Mouse (Mus musculus): ENCODE measurements around the gene Cdkl4. TPM values are rescaled to one million over a fixed set of nuclear protein-coding genes. Genes with fewer than 3 reads are reported as not detected.

Gene Cdkl4
- polyA plus RNA-seq, 1 experiment = 2.4 TPM

- WGBS = 77% methylated on average over 7 of the region's 7 CpGs
- Histone ChIP-seq H3K4me3 (replicated peaks; ENCODE audit: extremely low read depth, low read depth, low read length) (no peak overlapping the region), H3K4me1 (ENCODE audit: control insufficient read depth, insufficient read depth, low read length) (no peaks in the 10 kb centered on the region)
- DNase-seq = no peak
- TF ChIP-seq CTCF (IDR thresholded peaks at IDR 0.05; ENCODE audit: insufficient read depth, low read length) (no peak), POLR2A (IDR thresholded peaks at IDR 0.05; ENCODE audit: borderline replicate concordance, extremely low read depth, low read depth, low read length) (no peak)
These were observed 55.4 kb downstream of the Cdkl4 start for GRCm38 (mm10) chr17:80522229-80522556.

- WGBS = 59% methylated on average over 4 of the region's 4 CpGs
- TF ChIP-seq CTCF (IDR thresholded peaks at IDR 0.05; ENCODE audit: insufficient read depth, low read length) = no peak
- TF ChIP-seq POLR2A (IDR thresholded peaks at IDR 0.05; ENCODE audit: borderline replicate concordance, extremely low read depth, low read depth, low read length) = no peak
- H3K4me1 ChIP-seq (ENCODE audit: control insufficient read depth, insufficient read depth, low read length) = no peaks in the 10 kb centered on the region
- H3K4me3 ChIP-seq (replicated peaks; ENCODE audit: extremely low read depth, low read depth, low read length) = no peak overlapping the region
- no peak for DNase-seq
These were observed 55.9 kb downstream of the Cdkl4 start for GRCm38 (mm10) chr17:80521521-80522228.

DNA sequence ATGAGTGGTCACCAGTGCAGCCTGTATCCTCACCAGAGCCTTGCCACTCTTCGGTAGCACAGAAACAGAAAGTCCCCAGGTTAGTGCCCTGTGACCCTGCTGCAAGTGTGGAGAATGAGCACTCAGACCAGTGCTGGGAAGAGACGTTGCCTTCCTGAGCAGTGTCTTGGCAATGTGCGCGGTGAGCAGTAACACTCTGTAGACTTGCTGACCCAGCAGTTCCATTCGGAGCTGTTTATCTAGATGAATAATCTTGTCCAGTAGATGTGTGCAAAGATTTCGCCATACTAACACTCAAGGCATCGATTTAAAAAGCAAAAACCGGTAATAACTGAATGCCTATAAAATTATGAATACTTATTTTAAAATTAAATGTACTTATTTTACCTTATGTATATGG, 57.1 kb downstream of the Cdkl4 start:
- no peak for TF ChIP-seq CTCF (IDR thresholded peaks at IDR 0.05; ENCODE audit: insufficient read depth, low read length)
- TF ChIP-seq POLR2A (IDR thresholded peaks at IDR 0.05; ENCODE audit: borderline replicate concordance, extremely low read depth, low read depth, low read length) = no peak
- DNase-seq = no peak
- H3K4me1 ChIP-seq (ENCODE audit: control insufficient read depth, insufficient read depth, low read length) = no peaks in the 10 kb centered on the region
- H3K4me3 ChIP-seq (replicated peaks; ENCODE audit: extremely low read depth, low read depth, low read length) = no peak overlapping the region
- 70% methylated on average over 8 of the region's 8 CpGs for WGBS

GRCm38 (mm10) chr17:80518811-80519210, 58.8 kb downstream of the Cdkl4 start:
- DNase-seq = no peak
- no peak for TF ChIP-seq CTCF (IDR thresholded peaks at IDR 0.05; ENCODE audit: insufficient read depth, low read length)
- no peak for TF ChIP-seq POLR2A (IDR thresholded peaks at IDR 0.05; ENCODE audit: borderline replicate concordance, extremely low read depth, low read depth, low read length)
- 90% methylated on average over 12 of the region's 12 CpGs for WGBS
- H3K4me3 ChIP-seq (replicated peaks; ENCODE audit: extremely low read depth, low read depth, low read length) = no peak overlapping the region
- no peaks in the 10 kb centered on the region for H3K4me1 ChIP-seq (ENCODE audit: control insufficient read depth, insufficient read depth, low read length)

GRCm38 (mm10) chr17:80517244-80517643, 60.4 kb downstream of the Cdkl4 start:
- 61% methylated on average over 9 of the region's 9 CpGs for WGBS
- TF ChIP-seq POLR2A (IDR thresholded peaks at IDR 0.05; ENCODE audit: borderline replicate concordance, extremely low read depth, low read depth, low read length) (no peak), CTCF (IDR thresholded peaks at IDR 0.05; ENCODE audit: insufficient read depth, low read length) (no peak)
- no peak for DNase-seq

GRCm38 (mm10) chr17:80515956-80516355, 61.7 kb downstream of the Cdkl4 start:
- DNase-seq = no peak
- 85% methylated on average over 9 of the region's 9 CpGs for WGBS
- TF ChIP-seq POLR2A (IDR thresholded peaks at IDR 0.05; ENCODE audit: borderline replicate concordance, extremely low read depth, low read depth, low read length) (no peak), CTCF (IDR thresholded peaks at IDR 0.05; ENCODE audit: insufficient read depth, low read length) (no peak)

More at GRCm38 (mm10) chr17:80517244-80517643, 60.4 kb downstream of the Cdkl4 start:
- H3K4me3 ChIP-seq (replicated peaks; ENCODE audit: extremely low read depth, low read depth, low read length) = no peak overlapping the region
- no peaks in the 10 kb centered on the region for H3K4me1 ChIP-seq (ENCODE audit: control insufficient read depth, insufficient read depth, low read length)

DNA sequence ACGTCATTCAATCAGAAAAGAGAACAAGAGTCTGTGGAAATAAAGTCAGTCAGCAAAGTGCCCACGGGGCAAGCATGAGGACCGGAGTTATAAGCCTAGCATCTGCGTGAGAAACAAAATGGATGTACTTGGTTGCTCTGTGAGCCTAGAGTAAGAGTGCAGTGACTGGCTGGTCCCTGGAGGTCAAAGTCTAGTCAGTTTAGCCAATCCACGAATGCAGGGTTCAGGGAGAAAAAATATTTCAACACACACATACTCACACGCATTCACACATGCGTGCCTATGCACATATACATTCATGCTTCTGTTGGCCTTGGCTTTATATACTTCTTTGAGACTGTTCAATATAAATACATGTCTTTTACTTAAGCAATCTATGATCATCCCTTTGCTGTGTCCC, 62.1 kb downstream of the Cdkl4 start:
- H3K4me3 ChIP-seq (replicated peaks; ENCODE audit: extremely low read depth, low read depth, low read length) = no peak overlapping the region
- WGBS = 91% methylated on average over 7 of the region's 7 CpGs
- DNase-seq = no peak

More at GRCm38 (mm10) chr17:80515956-80516355, 61.7 kb downstream of the Cdkl4 start:
- H3K4me1 ChIP-seq (ENCODE audit: control insufficient read depth, insufficient read depth, low read length) = no peaks in the 10 kb centered on the region
- H3K4me3 ChIP-seq (replicated peaks; ENCODE audit: extremely low read depth, low read depth, low read length) = no peak overlapping the region

DNA sequence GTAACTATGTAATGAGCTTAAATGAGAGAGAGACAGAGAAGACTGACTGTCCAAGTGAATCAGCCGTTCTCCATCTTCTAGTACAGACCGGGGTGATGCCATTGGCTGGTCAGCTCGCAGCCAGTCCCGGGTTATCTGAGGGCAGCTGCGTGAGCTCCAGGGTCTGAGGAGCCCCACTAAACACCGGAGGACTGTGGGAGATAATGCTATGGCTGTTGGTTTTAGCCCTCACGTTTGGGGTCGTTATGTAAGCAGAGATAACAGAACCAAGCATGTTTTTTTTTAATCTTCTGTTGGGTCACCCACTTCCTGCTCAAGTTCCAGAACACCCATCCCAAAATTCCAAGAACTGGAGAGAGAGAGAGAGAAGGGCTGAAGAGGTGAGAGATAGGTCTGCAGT, 63.8 kb downstream of the Cdkl4 start:
- WGBS = 40% methylated on average over 8 of the region's 8 CpGs
- no peak for DNase-seq
- Histone ChIP-seq H3K4me3 (replicated peaks; ENCODE audit: extremely low read depth, low read depth, low read length) (no peak overlapping the region), H3K4me1 (ENCODE audit: control insufficient read depth, insufficient read depth, low read length) (no peaks in the 10 kb centered on the region)
- TF ChIP-seq POLR2A (IDR thresholded peaks at IDR 0.05; ENCODE audit: borderline replicate concordance, extremely low read depth, low read depth, low read length) = no peak
- TF ChIP-seq CTCF (IDR thresholded peaks at IDR 0.05; ENCODE audit: insufficient read depth, low read length) = no peak

More for the DNA sequence above, 62.1 kb downstream of the Cdkl4 start:
- no peaks in the 10 kb centered on the region for H3K4me1 ChIP-seq (ENCODE audit: control insufficient read depth, insufficient read depth, low read length)
- TF ChIP-seq POLR2A (IDR thresholded peaks at IDR 0.05; ENCODE audit: borderline replicate concordance, extremely low read depth, low read depth, low read length) = no peak
- TF ChIP-seq CTCF (IDR thresholded peaks at IDR 0.05; ENCODE audit: insufficient read depth, low read length) = no peak

DNA sequence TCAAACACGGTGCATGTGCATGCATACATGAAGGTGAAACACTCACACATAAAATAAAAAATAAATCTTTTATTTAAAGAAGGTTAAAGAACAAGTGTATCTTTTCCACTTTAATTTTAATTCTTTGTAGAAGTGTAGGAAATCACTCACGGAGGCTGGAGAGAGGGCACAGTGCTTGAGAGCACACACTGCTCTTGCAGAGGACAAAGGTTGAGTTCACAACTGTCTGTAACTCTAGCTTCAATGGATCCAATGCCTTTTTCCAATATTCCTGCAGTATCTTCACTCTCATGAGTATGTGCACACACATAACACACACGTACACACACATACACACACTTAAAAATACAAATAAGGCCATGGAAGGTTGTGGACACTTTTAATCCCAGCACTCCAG, 67.2 kb downstream of the Cdkl4 start:
- DNase-seq = no peak
- no peak overlapping the region for H3K4me3 ChIP-seq (replicated peaks; ENCODE audit: extremely low read depth, low read depth, low read length)
- H3K4me1 ChIP-seq (ENCODE audit: control insufficient read depth, insufficient read depth, low read length) = no peaks in the 10 kb centered on the region
- WGBS = 55% methylated on average over 3 of the region's 3 CpGs
- TF ChIP-seq POLR2A (IDR thresholded peaks at IDR 0.05; ENCODE audit: borderline replicate concordance, extremely low read depth, low read depth, low read length) (no peak), CTCF (IDR thresholded peaks at IDR 0.05; ENCODE audit: insufficient read depth, low read length) (no peak)
